Mouse (Mus musculus) urinary bladder, postnatal 36 days (tissue): ENCODE results near the gene Trip12.

Experiments
- DNase-seq, 2 experiments: peaks; one replicate each; pipeline ENCODE4 v3.0.0; 2022; ENCODE audit warnings: low spot score in 2 of 2, mixed read lengths in 1 of 2

Gene Trip12

DNA sequence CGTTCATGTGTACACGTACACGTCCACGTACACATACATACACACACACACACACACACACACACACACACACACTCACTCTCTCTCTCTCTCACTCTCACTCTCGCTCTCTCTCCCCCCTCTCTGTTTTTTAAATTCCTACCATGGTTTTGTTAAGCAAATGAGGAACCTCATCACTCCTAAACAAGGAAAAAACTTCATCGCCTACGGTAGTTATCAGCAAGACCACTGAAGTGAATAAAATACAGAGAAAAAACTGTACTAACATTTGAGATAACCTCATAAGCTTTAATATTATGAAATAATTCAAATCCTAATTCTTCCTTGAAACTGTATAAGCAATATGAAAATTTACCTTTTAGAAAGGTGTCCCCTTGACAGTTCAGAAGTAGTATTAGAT lies 45.0 kb downstream of the Trip12 start:
- DNase-seq: no peak

DNA sequence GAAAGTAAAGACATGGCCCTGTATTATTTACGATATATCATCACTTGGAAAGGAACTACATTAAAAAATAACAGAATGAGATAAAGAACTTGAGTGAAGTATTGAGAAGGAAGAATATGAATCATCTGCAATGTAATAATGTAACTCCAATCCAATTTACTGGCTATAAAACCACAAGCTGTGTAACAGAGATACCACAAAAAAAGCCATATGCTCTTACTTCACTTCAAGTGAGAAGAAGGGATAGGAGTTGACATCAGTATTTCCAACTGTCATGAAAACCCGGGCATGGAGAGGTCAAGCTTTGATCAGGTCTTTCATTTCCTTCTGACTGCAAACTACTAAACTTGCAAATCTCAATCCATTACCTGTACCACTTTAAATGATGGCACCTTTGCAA lies 48.9 kb downstream of the Trip12 start:
- DNase-seq: no peak

DNA sequence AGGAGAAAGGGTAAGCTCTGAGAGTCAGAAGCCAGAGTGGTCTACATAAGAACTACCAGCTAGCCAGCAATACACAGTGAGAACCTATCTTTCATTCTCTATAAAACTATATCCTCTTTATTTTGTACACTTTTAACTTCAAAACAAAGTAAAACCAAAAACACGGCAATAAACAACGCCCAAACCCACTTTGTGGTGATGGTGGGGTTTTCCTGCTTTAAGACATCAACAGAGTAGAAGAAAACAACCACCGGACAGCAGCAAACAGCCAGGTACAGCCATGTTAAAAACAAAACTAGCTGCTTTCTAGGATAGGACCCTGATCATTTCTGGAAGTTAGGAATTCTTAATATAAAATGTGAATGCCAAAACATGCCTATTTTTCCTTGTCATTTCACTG lies 59.7 kb downstream of the Trip12 start:
- no peak for DNase-seq

DNA sequence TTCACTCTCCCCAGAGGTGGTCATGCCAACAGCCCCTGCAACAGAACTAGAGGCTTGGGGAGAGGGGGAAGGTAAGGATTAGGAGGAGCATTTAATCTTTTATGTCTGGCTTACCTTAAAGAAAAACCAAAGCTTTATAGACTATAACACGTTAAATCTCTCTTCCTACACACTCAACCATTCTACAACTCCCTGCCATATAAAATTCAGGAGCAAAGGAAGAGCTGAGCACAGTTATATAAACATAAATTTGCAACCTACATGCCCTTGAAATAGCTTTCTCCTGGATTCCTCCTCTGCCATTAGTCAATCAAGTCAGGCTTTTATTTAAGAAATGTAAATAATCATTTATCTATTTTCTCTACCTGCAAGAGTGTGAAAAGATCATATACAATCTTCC lies 62.9 kb downstream of the Trip12 start:
- DNase-seq: no peak

DNA sequence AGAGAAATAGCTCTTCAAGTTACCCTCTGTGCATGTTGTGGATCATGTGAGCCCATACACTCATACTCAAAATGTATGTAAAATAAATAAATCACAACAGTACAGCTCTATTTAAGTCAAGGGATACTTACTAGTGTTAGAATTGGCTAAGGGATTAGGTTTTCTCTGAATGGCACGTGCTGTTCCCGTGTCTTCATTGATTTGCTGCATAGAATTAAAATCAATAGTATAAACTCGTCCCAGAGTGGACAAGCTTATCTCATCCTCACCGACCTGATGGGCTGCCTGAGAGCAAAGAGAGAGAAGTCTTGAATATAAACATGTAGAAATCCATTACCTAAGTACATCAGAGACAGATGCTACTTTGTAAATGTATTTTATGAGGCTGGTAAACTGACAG lies 81.5 kb downstream of the Trip12 start:
- no peak for DNase-seq

DNA sequence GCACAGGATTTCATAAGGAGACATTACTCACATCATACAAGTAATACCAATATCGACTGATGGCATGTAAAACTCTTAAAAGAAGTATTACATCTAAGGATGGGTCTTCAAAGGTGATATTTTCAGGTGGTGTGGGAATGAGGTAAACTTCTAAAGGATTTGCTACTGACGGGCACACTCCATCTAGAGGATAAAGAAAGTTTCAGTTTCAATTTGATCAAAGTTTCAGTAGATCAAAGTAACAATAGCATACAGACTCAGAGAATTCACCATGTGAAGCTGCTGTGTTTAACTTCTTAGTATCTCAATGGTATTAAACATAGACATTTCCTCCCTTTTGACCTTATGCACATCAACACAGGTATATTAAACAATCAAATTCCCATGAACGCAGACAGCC lies 98.2 kb downstream of the Trip12 start:
- DNase-seq: no peak

DNA sequence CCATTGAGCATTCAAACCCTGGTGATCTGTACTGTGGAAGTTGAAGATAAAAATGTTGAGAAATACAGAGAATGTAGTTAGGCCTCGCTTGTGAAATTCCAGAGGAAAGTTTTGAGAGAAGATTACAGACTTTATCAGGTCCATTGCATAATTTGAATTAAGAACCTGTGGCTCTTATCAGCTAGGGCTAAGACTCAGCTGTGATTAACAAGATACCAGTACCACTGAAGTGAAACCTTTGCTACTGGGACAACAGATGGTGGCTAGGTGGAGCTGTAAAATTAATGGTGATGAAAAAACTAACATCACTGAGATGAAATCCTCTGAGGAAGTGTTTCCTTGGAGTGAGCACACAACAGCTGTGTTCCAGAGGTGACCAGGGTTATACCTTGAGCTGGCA lies 100.2 kb downstream of the Trip12 start:
- no peak for DNase-seq

DNA sequence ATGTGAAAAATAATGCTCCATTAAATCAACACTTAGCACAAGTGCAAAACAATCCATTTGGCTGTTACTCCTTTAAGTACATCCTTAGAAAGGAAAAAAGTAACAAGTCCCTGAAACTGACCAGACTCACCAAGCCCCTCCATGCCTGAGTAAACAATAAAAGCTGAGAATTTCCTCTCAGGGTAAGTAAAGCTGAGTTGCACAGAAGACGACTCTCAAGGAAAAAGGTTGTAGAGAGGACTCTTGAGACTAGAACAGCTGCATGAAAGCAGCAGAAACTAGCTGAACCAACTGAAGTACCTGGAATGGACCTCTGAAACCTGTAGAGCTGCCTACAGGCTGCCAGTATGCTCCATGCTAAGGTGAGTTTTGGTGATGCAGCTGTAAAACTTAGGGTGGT lies 103.2 kb downstream of the Trip12 start:
- no peak for DNase-seq

DNA sequence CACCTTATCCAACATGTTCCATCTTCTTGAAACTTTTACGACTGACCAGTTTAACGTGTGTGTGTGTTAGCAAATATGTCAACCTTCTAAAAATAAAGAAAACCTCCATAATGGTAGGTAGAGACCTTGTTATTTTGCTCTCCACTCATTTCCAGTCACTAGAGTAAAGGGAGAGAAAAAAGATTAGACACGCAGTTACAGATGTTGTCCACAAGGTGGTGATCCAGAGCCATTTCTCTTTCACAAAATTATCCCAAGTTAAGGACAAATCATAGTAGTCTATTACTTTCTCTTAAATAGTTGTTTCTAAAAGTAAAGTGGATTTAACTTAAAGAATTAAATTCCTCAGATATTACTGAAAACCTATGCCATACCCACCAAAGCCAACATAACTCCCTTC lies 106.5 kb downstream of the Trip12 start:
- DNase-seq: no peak

DNA sequence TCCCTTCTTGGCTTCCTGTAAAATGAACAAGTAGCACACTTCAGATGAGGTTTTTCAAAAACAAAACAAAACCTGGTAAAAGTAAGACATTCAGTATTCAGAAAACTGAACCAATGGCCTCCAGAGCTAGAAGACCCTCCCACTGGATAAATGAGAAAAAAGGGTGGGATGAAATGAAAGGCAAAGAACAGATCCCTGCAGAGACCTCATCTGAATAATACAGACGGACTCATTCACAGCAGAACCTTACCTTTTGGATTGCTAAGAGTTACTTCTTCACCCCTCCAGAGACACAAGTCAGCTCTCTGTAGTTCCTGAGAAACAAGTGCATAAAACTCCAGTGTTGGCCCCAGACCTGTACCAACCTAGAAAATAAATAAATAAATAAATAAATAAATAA lies 108.6 kb downstream of the Trip12 start:
- no peak for DNase-seq

DNA sequence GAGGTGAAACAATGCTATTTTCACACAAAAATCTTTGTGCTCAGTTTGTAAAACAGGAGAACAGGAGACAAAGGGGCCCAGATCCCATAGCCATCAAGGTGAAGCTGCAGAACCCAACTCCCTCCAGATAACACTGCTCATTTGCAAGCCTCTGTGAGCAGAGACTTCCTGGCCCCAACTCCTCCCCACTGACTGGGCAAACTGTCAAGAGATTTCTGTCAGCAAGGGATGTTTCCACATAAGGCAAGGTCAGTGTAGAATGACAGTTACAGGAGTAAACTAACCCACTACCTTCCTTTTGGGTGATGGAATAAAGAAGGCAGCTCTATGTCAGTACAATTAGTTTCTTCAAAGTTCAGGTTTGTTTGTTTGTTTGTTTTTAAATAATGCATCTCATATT lies 117.5 kb downstream of the Trip12 start:
- DNase-seq: no peak

DNA sequence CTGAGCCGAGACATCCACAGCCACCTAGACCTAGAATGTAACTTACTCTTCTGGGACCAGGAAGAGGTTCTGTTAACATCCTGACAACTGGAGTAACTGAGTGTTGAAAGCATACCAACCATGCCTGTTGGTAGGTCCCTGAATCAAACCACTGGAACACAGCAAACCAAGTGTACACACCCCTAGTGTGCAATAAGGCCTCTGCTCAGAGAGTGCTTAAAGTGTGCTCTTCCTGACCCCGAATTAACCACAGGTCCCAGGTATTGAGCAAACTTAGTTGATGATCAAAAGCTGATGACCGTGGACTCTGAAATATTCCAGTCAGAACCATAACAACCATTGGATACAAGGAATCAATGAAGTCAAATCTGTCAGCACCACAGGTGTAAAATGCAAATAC lies 117.9 kb downstream of the Trip12 start:
- no peak for DNase-seq

DNA sequence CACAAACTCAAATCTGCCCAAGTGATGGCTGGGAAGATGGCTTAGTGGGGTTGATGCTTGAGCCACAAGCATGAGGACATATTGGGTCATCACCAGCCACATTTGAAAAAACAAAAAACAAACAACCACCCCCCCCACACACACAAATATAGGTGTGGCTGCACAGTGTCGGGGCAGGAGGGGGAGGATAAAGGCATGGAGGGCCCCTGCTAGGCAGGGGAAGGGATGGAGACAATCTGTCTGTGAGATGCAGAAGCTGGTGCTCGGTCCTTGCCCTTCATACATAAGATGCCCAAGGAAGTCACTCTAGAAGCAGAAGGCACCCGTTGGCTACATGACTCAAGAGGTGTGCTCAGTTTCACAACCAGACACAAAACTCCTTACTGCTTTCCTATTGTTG lies 118.4 kb downstream of the Trip12 start:
- DNase-seq: no peak

DNA sequence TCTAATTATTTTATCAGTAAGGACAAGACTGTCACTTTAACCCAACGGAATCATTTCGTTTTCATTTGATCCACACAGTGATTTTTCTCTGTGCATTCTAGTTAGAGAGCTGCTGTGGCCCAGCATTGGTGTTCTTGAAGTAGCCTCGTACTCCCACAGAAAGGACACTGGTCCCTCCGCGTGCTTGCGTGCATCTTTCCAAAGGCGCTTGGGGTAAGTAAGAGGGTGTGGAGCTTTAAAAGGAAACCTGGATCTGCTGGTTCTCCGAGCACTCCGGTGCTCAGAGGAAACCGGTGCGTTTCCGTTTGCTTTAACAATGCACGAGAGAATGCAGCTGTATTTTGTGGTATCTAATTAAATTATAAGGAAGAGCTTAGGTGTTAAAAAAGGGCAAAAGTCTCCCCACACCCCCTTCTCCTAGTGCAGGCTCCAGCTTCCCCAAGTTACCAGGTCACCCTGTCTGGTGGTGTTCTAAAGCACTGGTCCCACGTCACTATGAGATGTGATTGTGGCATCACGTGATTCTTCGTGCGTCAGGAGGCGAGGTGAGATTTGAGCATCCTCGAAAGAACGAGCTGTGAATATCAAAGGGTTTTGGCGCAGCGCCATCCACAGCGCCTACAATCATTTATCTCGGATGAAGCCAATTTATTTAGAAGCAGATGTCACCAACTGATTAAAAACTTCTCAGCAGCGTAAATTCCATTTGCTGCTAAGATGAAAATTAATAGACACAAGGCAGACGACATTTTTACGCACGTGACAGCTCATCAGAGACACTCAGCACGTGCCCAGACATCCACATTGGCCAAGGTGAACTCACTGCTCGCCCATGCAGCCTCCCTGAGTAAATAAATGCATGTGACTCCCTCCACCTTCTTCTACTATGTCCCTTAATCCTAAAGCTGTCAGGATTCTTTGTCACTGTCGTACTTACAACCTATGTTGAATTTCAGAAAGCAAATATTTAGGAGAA lies 130.2 kb downstream of the Trip12 start:
- no peak for DNase-seq

DNA sequence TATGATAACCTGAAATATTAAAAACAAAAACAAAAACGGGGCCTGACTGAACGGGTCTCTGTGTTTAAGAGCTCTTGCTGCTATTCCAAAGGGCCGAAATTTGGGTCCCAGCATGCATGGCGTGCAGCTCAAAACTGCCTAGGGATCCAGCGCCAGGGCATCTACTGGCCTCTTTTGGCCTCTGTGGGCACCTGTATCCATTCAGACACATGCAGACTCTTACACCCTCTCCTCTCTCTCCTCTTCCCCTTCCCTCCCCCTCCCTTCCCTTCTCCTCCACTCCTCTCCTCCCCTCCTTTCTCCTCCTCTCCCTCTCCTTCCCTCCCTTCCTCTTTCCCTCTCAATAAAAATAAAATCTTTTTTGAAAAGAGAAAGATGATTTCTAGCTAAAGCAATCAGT lies 130.9 kb downstream of the Trip12 start:
- DNase-seq: no peak

DNA sequence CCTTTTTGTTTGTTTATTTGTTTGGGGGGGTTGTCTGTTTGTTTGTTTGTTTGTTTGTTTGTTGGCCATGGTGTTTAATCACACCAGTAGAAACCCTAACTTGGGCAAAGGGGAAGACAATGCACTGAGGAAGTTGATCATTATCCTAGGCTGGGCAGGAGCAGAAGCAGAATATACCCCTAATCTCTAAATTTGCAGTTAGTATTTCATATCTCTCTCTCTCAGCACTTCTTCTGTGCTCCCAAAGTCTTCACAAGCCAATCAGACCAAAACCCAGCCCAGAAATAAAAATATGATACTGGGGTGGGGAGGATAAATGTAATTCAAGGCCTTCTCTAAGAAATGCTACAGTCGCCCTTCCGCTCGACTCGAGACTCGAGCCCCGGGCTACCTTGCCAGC lies 140.1 kb downstream of the Trip12 start:
- no peak for DNase-seq

DNA sequence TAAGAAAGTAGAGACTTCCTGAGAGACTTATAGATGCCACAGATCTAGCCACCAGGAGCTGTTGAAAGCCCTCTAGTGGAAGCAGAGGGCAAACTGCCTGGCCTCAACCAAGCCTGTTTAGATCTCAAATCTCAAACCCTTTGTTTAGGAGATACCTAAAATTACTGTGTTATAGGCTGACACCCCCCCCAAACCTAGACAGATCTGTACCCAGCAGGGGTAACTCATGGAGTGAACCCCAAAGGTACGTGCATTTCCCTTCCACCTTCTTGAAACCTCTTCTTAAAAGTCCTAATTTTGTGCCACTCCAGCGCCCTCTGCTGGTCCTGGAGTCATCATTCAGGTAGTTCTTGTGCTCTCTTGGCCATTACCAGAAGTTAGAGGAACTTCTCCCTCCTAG lies 143.2 kb downstream of the Trip12 start:
- no peak for DNase-seq

DNA sequence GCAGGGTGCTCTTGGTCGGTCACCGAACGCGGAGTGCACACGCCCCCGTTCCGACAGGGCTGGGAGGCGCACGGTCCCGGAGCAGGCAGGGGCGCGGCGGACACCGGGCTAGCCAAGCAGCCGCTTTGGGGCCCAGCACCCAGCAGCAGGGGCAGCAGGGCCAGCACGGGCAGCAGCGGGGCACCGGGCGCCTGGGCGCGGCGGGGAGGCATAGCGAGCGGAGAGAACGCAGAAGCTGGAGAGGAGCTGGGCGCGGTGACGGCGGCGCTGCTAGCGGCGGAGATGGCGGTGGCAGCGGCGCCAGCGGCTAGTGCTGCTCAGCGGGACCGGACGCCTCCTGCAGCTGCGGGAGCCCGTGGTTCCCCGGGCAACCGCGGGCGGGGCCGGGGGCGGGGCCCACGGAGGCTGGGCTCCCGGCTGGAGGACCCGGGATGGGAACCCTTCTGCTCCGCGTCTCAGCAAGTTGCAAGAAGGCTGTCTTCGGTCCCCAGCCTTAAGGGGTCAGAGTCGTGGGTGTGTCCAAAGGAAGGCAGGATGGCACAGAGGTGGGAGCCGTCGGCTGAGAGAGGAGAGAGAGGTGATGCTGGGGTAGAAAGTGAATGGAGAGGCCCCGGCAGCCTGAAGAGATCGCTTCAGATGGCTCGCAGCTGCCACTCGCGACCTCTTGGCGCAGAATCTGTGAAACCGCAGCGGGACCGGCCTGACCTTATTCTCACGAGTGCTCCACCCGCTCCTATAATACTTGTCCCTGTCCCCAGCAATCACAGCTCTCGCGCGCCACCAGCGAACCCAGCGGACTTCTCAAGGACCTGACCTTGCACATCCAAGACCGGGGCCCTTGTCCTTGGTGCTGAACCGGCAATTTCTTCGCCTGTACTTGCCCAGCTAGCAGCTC lies 144.6 kb downstream of the Trip12 start, which contains the start of gene Dner:
TSS of gene Dner (minus strand) at position 705 of the 895 bp plus-strand sequence.
- peak; percentile 61 to 62 for DNase-seq

DNA sequence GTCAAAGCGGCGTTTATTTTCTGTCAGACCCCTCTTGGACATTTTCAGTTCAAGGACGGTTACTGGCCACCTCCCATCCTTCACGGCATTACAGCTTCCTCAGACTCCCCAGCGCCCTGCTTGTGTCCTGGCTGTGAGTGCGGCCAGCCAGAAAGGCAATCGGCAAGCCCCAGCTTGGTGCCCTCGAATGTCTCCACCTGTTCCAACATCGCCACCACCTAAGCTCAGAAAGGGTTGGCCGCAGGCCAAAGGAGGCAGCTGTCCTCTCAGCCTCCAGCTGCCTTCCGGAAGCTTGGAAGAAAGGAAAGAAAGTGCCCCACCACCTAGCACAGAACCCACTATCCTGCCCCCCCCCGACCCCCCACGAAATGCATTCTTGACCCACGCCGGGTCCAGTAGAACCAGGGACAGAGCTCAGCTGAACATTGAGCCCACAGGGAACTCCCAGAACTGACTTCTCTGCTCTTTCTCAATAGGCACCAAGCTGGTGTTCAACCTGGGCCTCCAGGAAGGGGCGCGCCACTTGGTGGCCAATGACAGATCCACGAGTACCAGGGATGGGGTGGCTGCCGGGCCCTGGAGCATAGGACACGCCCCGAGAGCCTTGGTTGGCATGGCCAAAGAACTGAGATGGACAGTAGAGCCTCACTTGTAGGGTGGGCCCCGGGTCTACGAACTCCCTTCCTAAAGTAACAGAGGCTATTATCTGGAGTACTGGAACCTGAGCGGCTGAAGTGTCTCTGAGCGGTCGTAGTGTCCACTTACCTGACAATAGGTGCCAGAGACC lies 145.4 kb downstream of the Trip12 start:
- no peak for DNase-seq

DNA sequence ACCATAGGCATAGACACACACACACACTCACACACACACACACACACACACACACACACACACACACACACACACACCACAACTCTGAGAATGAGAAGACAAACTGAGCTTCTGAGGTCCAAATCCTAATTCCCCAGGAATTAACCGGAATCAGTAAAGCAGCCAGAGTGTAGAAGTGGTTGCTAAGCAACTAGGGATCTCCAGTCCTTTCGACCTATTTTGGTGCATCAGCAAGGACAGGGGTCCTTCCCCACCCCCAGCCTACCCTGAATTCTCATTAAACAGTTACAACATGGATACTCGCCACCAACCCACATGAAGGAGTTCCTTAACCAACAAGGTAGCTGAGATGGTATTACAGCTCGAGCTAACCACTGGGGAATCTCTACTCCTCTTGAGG lies 162.4 kb downstream of the Trip12 start:
- DNase-seq: no peak
